Mouse (Mus musculus): Measurements from ENCODE around the gene Notch2. TPM values are rescaled to one million over a fixed set of nuclear protein-coding genes. Genes with fewer than 3 reads are reported as not detected.

The Notch2 gene
- 12.2 and 14.5 TPM in 2 replicates for polyA plus RNA-seq (2014; fragmentation: Nextera tagmentation; extraction: Ambion mirVana)

GRCm38 (mm10) chr3:98013401-98014281 is at the start of gene Notch2:
Gene Notch2 (plus strand): TSS chr3:98013527.
- no peaks in the 10 kb centered on the region for H3K36me3 ChIP-seq (ENCODE audit: control insufficient read depth, insufficient read depth, low read length)
- H3K9me3 ChIP-seq (ENCODE audit: control insufficient read depth, low read length), result no peaks in the 10 kb centered on the region
- H3K4me3 ChIP-seq (ENCODE audit: control insufficient read depth in 1 of 2, insufficient read depth in 1 of 2, low read depth in 1 of 2, low read length in 2 of 2), result peak within 1 kb of the TSS; percentile 95 to 96
- under 1% methylated on average over 94 of the region's 95 CpGs for WGBS
- peak within 1 kb of the TSS; percentile 98 for H3K9ac ChIP-seq (ENCODE audit: low read length)
- ATAC-seq (ENCODE audit: insufficient number of reproducible peaks, insufficient read depth, low FRiP score, low read depth), result peak; percentile 83
- peak within 1 kb of the TSS; percentile 93 to 97 for H3K27ac ChIP-seq (replicated peaks in 1 of 2; ENCODE audit: control insufficient read depth in 1 of 2, insufficient read depth in 1 of 2, low read depth in 2 of 2, low read length in 2 of 2)
- H3K27me3 ChIP-seq (ENCODE audit: control insufficient read depth, insufficient read depth, low read length), result no peaks in the 10 kb centered on the region
- peaks cover 15 to 44% of the 10 kb centered on the region in 2 experiments for H3K4me1 ChIP-seq (ENCODE audit: control insufficient read depth in 2 of 2, insufficient read depth in 2 of 2, low read length in 2 of 2)
- H3K4me2 ChIP-seq (ENCODE audit: low read length), result peak within 1 kb of the TSS; percentile 68

- Histone ChIP-seq H3K4me3 (ENCODE audit: control insufficient read depth in 1 of 2, insufficient read depth in 1 of 2, low read depth in 1 of 2, low read length in 2 of 2) (no peak overlapping the region), H3K27ac (replicated peaks in 1 of 2; ENCODE audit: control insufficient read depth in 1 of 2, insufficient read depth in 1 of 2, low read depth in 2 of 2, low read length in 2 of 2) (no peak overlapping the region; a peak in 1 of 4 replicates), H3K9me3 (ENCODE audit: control insufficient read depth, low read length) (no peaks in the 10 kb centered on the region), H3K9ac (ENCODE audit: low read length) (no peak overlapping the region), H3K36me3 (ENCODE audit: control insufficient read depth, insufficient read depth, low read length) (no peaks in the 10 kb centered on the region), H3K4me2 (ENCODE audit: low read length) (peak overlapping the region; percentile 27; the same call in 1 of the 2 replicates), H3K27me3 (ENCODE audit: control insufficient read depth, insufficient read depth, low read length) (peaks cover 8% of the 10 kb centered on the region; the same call in 1 of the 2 replicates), H3K4me1 (ENCODE audit: control insufficient read depth in 2 of 2, insufficient read depth in 2 of 2, low read length in 2 of 2) (peaks cover 7 to 9% of the 10 kb centered on the region in 2 experiments)
- ATAC-seq (ENCODE audit: insufficient number of reproducible peaks, insufficient read depth, low FRiP score, low read depth), result no peak
- 29% methylated on average over 14 of the region's 14 CpGs for WGBS
Observed at GRCm38 (mm10) chr3:97964878-97965353, 48.4 kb upstream of the Notch2 start.

- H3K27me3 ChIP-seq (ENCODE audit: control insufficient read depth, insufficient read depth, low read length), result 0 out of 2 replicates have a peak, but pooled peaks cover 14% of the 10 kb centered on the region
- no peaks in the 10 kb centered on the region for H3K9me3 ChIP-seq (ENCODE audit: control insufficient read depth, low read length)
- H3K27ac ChIP-seq (replicated peaks in 1 of 2; ENCODE audit: control insufficient read depth in 1 of 2, insufficient read depth in 1 of 2, low read depth in 2 of 2, low read length in 2 of 2), result no peak overlapping the region
- no peak overlapping the region for H3K9ac ChIP-seq (ENCODE audit: low read length)
- H3K4me2 ChIP-seq (ENCODE audit: low read length), result no peak overlapping the region
- H3K4me1 ChIP-seq (ENCODE audit: control insufficient read depth in 2 of 2, insufficient read depth in 2 of 2, low read length in 2 of 2), result peaks cover 5 to 9% of the 10 kb centered on the region in 2 experiments
- H3K4me3 ChIP-seq (ENCODE audit: control insufficient read depth in 1 of 2, insufficient read depth in 1 of 2, low read depth in 1 of 2, low read length in 2 of 2), result no peak overlapping the region
- no peak for ATAC-seq (ENCODE audit: insufficient number of reproducible peaks, insufficient read depth, low FRiP score, low read depth)
- no peaks in the 10 kb centered on the region for H3K36me3 ChIP-seq (ENCODE audit: control insufficient read depth, insufficient read depth, low read length)
- WGBS, result 70% methylated on average over 2 of the region's 2 CpGs
Observed at GRCm38 (mm10) chr3:97967627-97968026, 45.7 kb upstream of the Notch2 start.

DNA sequence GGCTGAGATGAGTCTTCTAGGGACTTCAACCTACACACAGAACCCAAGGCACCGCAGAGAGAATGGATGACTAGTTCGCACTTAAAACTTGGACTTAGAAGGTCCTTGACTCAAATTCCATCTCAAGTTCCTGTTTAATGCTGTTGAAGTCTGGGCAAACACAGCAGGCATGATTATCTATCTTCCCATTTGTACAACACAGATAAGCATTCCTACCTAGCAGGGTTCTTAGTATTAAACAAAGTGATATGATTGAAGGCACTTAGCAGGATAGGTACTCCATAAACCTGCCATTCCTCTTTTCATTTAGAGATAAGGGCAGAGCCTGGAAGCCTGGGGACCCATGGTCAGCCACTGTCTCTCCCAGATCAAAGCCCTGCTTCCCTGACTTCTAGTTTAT is 45.1 kb upstream of the Notch2 start:
- 32% methylated on average over 2 of the region's 2 CpGs for WGBS
- no peak for ATAC-seq (ENCODE audit: insufficient number of reproducible peaks, insufficient read depth, low FRiP score, low read depth)

GRCm38 (mm10) chr3:97969019-97969418 is 44.3 kb upstream of the Notch2 start:
- H3K27ac ChIP-seq (replicated peaks in 1 of 2; ENCODE audit: control insufficient read depth in 1 of 2, insufficient read depth in 1 of 2, low read depth in 2 of 2, low read length in 2 of 2), result no peak overlapping the region
- H3K9ac ChIP-seq (ENCODE audit: low read length), result no peak overlapping the region
- no peak for ATAC-seq (ENCODE audit: insufficient number of reproducible peaks, insufficient read depth, low FRiP score, low read depth)
- no peaks in the 10 kb centered on the region for H3K36me3 ChIP-seq (ENCODE audit: control insufficient read depth, insufficient read depth, low read length)
- peaks cover 5 to 9% of the 10 kb centered on the region in 2 experiments for H3K4me1 ChIP-seq (ENCODE audit: control insufficient read depth in 2 of 2, insufficient read depth in 2 of 2, low read length in 2 of 2)
- H3K27me3 ChIP-seq (ENCODE audit: control insufficient read depth, insufficient read depth, low read length), result 0 out of 2 replicates have a peak, but pooled peaks cover 14% of the 10 kb centered on the region
- H3K4me3 ChIP-seq (ENCODE audit: control insufficient read depth in 1 of 2, insufficient read depth in 1 of 2, low read depth in 1 of 2, low read length in 2 of 2), result no peak overlapping the region
- WGBS, result 61% methylated on average over 1 of the region's 1 CpGs
- H3K9me3 ChIP-seq (ENCODE audit: control insufficient read depth, low read length), result no peaks in the 10 kb centered on the region
- H3K4me2 ChIP-seq (ENCODE audit: low read length), result no peak overlapping the region

More for the DNA sequence above, 45.1 kb upstream of the Notch2 start:
- H3K9ac ChIP-seq (ENCODE audit: low read length), result no peak overlapping the region
- peaks cover 5 to 9% of the 10 kb centered on the region in 2 experiments for H3K4me1 ChIP-seq (ENCODE audit: control insufficient read depth in 2 of 2, insufficient read depth in 2 of 2, low read length in 2 of 2)
- no peaks in the 10 kb centered on the region for H3K9me3 ChIP-seq (ENCODE audit: control insufficient read depth, low read length)
- no peak overlapping the region for H3K4me2 ChIP-seq (ENCODE audit: low read length)
- no peak overlapping the region for H3K4me3 ChIP-seq (ENCODE audit: control insufficient read depth in 1 of 2, insufficient read depth in 1 of 2, low read depth in 1 of 2, low read length in 2 of 2)
- H3K36me3 ChIP-seq (ENCODE audit: control insufficient read depth, insufficient read depth, low read length), result no peaks in the 10 kb centered on the region
- H3K27ac ChIP-seq (replicated peaks in 1 of 2; ENCODE audit: control insufficient read depth in 1 of 2, insufficient read depth in 1 of 2, low read depth in 2 of 2, low read length in 2 of 2), result no peak overlapping the region
- H3K27me3 ChIP-seq (ENCODE audit: control insufficient read depth, insufficient read depth, low read length), result 0 out of 2 replicates have a peak, but pooled peaks cover 14% of the 10 kb centered on the region

- Histone ChIP-seq H3K36me3 (ENCODE audit: control insufficient read depth, insufficient read depth, low read length) (no peaks in the 10 kb centered on the region), H3K27me3 (ENCODE audit: control insufficient read depth, insufficient read depth, low read length) (0 out of 2 replicates have a peak, but pooled peaks cover 14% of the 10 kb centered on the region), H3K4me1 (ENCODE audit: control insufficient read depth in 2 of 2, insufficient read depth in 2 of 2, low read length in 2 of 2) (no peaks in the 10 kb centered on the region), H3K9me3 (ENCODE audit: control insufficient read depth, low read length) (no peaks in the 10 kb centered on the region), H3K9ac (ENCODE audit: low read length) (no peak overlapping the region), H3K4me2 (ENCODE audit: low read length) (no peak overlapping the region), H3K4me3 (ENCODE audit: control insufficient read depth in 1 of 2, insufficient read depth in 1 of 2, low read depth in 1 of 2, low read length in 2 of 2) (no peak overlapping the region), H3K27ac (replicated peaks in 1 of 2; ENCODE audit: control insufficient read depth in 1 of 2, insufficient read depth in 1 of 2, low read depth in 2 of 2, low read length in 2 of 2) (no peak overlapping the region)
- 48% methylated on average over 7 of the region's 7 CpGs for WGBS
- ATAC-seq (ENCODE audit: insufficient number of reproducible peaks, insufficient read depth, low FRiP score, low read depth), result no peak
Observed at GRCm38 (mm10) chr3:97971117-97971516, 42.2 kb upstream of the Notch2 start.

DNA sequence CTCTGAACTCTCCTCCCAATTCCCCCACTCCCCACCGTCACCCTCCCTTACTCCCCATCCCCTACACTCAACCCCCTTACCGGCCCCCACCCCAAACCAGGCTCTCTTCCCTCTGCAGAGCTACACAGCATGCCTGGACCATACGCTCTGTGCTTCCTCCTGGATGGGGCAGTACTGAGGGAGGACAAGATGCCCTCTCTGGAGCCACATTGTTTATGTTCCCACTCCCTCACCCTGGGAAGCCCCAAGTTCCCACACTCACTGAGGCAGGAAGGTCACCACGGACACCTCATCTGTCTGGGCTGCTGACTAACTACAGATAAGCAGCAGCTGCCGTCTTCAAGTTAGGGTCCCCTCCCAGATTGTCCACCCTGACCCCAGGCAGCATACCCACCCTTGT is 41.1 kb upstream of the Notch2 start:
- Histone ChIP-seq H3K27ac (replicated peaks in 1 of 2; ENCODE audit: control insufficient read depth in 1 of 2, insufficient read depth in 1 of 2, low read depth in 2 of 2, low read length in 2 of 2) (no peak overlapping the region), H3K4me1 (ENCODE audit: control insufficient read depth in 2 of 2, insufficient read depth in 2 of 2, low read length in 2 of 2) (no peaks in the 10 kb centered on the region), H3K4me2 (ENCODE audit: low read length) (no peak overlapping the region), H3K9me3 (ENCODE audit: control insufficient read depth, low read length) (no peaks in the 10 kb centered on the region), H3K9ac (ENCODE audit: low read length) (no peak overlapping the region), H3K4me3 (ENCODE audit: control insufficient read depth in 1 of 2, insufficient read depth in 1 of 2, low read depth in 1 of 2, low read length in 2 of 2) (no peak overlapping the region), H3K36me3 (ENCODE audit: control insufficient read depth, insufficient read depth, low read length) (no peaks in the 10 kb centered on the region), H3K27me3 (ENCODE audit: control insufficient read depth, insufficient read depth, low read length) (0 out of 2 replicates have a peak, but pooled peaks cover 17% of the 10 kb centered on the region)
- ATAC-seq (ENCODE audit: insufficient number of reproducible peaks, insufficient read depth, low FRiP score, low read depth), result no peak
- 36% methylated on average over 5 of the region's 5 CpGs for WGBS
